Mouse (Mus musculus) adrenal gland, postnatal 10 days (tissue): ENCODE results near the gene Atn1. TPM values are rescaled to one million over a fixed set of nuclear protein-coding genes. Genes with fewer than 3 reads are reported as not detected.
A peak's percentile ranks its signal among the peaks of the same experiment; 100 is the strongest.
"Not testable (repeated sequence)": the region's sequence is repeated elsewhere in the genome, so short reads cannot be mapped to it uniquely, and the experiment has no call there.

Experiments used
- DNase-seq: peaks from one replicate; pipeline ENCODE4 v3.0.0; 2021; ENCODE audit warnings: mixed read lengths
- long read RNA-seq, 2 experiments: library from polyadenylated mRNA; stranded (forward); transcript quantifications; one replicate each; pipeline ENCODE4 v2.0.0; 2021
- total RNA-seq, 2 experiments: library from RNA; stranded (reverse); gene quantifications; 2 replicates each; pipeline ENCODE4 v1.2.3; 2021

Gene Atn1
- total RNA-seq, result 10 to 100 TPM; 64.0 to 71.5 TPM
- long read RNA-seq, experiment 1, partial matches to known transcripts, result 10 of 17 reads
- long read RNA-seq, experiment 1, other reads (novel, unspliced or antisense), result 7 of 17 reads
- long read RNA-seq, experiment 2, partial matches to known transcripts, result 3 of 8 reads
- long read RNA-seq, experiment 2, other reads (novel, unspliced or antisense), result 5 of 8 reads

GRCm38 (mm10) chr6:124755831-124756595, at the start of gene Atn1, which contains the start of gene Gm45234:
Gene Atn1, minus strand, starts transcription at chr6:124756524.
Gene Gm45234, minus strand, starts transcription at chr6:124756021.
- DNase-seq, result peak; percentile 85

- DNase-seq, result peak; percentile 97
Observed at GRCm38 (mm10) chr6:124805341-124806321, 49.3 kb upstream of the Atn1 start.

- no peak for DNase-seq
Observed at GRCm38 (mm10) chr6:124804341-124804740, 48.0 kb upstream of the Atn1 start.

GRCm38 (mm10) chr6:124803691-124804090, 47.4 kb upstream of the Atn1 start:
- DNase-seq, result not testable (repeated sequence)

- DNase-seq, result no peak
Observed at GRCm38 (mm10) chr6:124803061-124803460, 46.7 kb upstream of the Atn1 start.

GRCm38 (mm10) chr6:124802400-124802799, 46.1 kb upstream of the Atn1 start:
- not testable (repeated sequence) for DNase-seq

- no peak for DNase-seq
Observed at GRCm38 (mm10) chr6:124796200-124796599, 39.9 kb upstream of the Atn1 start.

- no peak for DNase-seq
Observed at GRCm38 (mm10) chr6:124795781-124796180, 39.5 kb upstream of the Atn1 start.

- DNase-seq, result no peak
Observed at GRCm38 (mm10) chr6:124791911-124792310, 35.6 kb upstream of the Atn1 start.

GRCm38 (mm10) chr6:124790121-124790520, 33.8 kb upstream of the Atn1 start:
- no peak for DNase-seq

- DNase-seq, result no peak
Observed at GRCm38 (mm10) chr6:124789519-124789918, 33.2 kb upstream of the Atn1 start.

- no peak for DNase-seq
Observed at GRCm38 (mm10) chr6:124787722-124788121, 31.4 kb upstream of the Atn1 start.

- no peak for DNase-seq
Observed at GRCm38 (mm10) chr6:124786756-124787420, 30.6 kb upstream of the Atn1 start.

- DNase-seq, result no peak
Observed at GRCm38 (mm10) chr6:124782436-124782835, 26.1 kb upstream of the Atn1 start.

- no peak for DNase-seq
Observed at GRCm38 (mm10) chr6:124780917-124781316, 24.6 kb upstream of the Atn1 start.

GRCm38 (mm10) chr6:124779984-124780416, 23.7 kb upstream of the Atn1 start:
- no peak for DNase-seq

GRCm38 (mm10) chr6:124779222-124779983, 23.1 kb upstream of the Atn1 start, which contains the start of gene Lrrc23:
Gene Lrrc23, minus strand, starts transcription at chr6:124779727.
- peak; percentile 38 for DNase-seq

- no peak for DNase-seq
Observed at GRCm38 (mm10) chr6:124770511-124770910, 14.2 kb upstream of the Atn1 start.

- DNase-seq, result no peak
Observed at GRCm38 (mm10) chr6:124770013-124770412, 13.7 kb upstream of the Atn1 start.

GRCm38 (mm10) chr6:124769101-124769765, 12.9 kb upstream of the Atn1 start, which contains the start of gene Eno2:
Gene Eno2, minus strand, starts transcription at chr6:124769673.
- DNase-seq, result peak; percentile 72
